Mouse (Mus musculus) liver, embryonic 18 days (tissue): ENCODE data around the gene 2810459M11Rik. TPM values are rescaled to one million over a fixed set of nuclear protein-coding genes. Genes with fewer than 3 reads are reported as not detected.

Experiments used
- polyA plus RNA-seq: library from polyadenylated mRNA; depleted of rRNA; stranded (reverse); fragments of >200 nt; gene quantifications from 2 replicates; pipeline ENCODE4 v1.2.3, GENCODE M21; 2012; rRNA removed

The 2810459M11Rik gene
- 18.0 and 18.1 TPM in 2 replicates for polyA plus RNA-seq

GRCm38 (mm10) chr1:86045848-86046805 lies at the start of gene 2810459M11Rik:
Gene 2810459M11Rik (plus strand): TSS chr1:86045863.

GRCm38 (mm10) chr1:86016516-86016915 lies 29.1 kb upstream of the 2810459M11Rik start, which contains the start of gene Spata3:
Gene Spata3 (plus strand): TSS chr1:86016816.

GRCm38 (mm10) chr1:86064271-86064991 lies 18.8 kb downstream of the 2810459M11Rik start, which contains the start of gene Psmd1:
Gene Psmd1 (plus strand): TSS chr1:86064387.

Other genes with a start within 250 kb of the 2810459M11Rik start
- gene Itm2c, start 151.6 kb upstream of the 2810459M11Rik start, polyA plus RNA-seq: 50.6 and 52.4 TPM in 2 replicates
- 0.14 and 0.16 TPM in 2 replicates for gene 4933407L21Rik, start 117.4 kb upstream of the 2810459M11Rik start, polyA plus RNA-seq
- 0.12 and 0.13 TPM in 2 replicates for gene Gpr55, start 84.9 kb upstream of the 2810459M11Rik start, polyA plus RNA-seq
- 0.08 and 0.19 TPM in 2 replicates for gene Spata3, start 29.0 kb upstream of the 2810459M11Rik start, polyA plus RNA-seq
- gene Psmd1, start 18.5 kb downstream of the 2810459M11Rik start, polyA plus RNA-seq: 32.3 and 36.9 TPM in 2 replicates
- 0.02 TPM in 1 of 2 replicates, not detected in the other for gene Htr2b, start 66.1 kb downstream of the 2810459M11Rik start, polyA plus RNA-seq
- 0.22 TPM in 1 of 2 replicates, not detected in the other for gene Gm21972, start 87.8 kb downstream of the 2810459M11Rik start, polyA plus RNA-seq
- 3.9 and 4.5 TPM in 2 replicates for gene Armc9, start 108.9 kb downstream of the 2810459M11Rik start, polyA plus RNA-seq